Mouse (Mus musculus) effector memory CD4-positive, alpha-beta T cell, adult 7 months (primary cell): Measurements from ENCODE around the gene Pmp22. TPM values are rescaled to one million over a fixed set of nuclear protein-coding genes. Genes with fewer than 3 reads are reported as not detected.

Experiments
- polyA plus RNA-seq: library from polyadenylated mRNA; unstranded; fragments of 100-300 nt; shearing (Covaris generic); gene quantifications from one replicate; pipeline ENCODE4 v1.2.1, GENCODE M21; 2017

Gene Pmp22
- polyA plus RNA-seq = 0.54 TPM

DNA sequence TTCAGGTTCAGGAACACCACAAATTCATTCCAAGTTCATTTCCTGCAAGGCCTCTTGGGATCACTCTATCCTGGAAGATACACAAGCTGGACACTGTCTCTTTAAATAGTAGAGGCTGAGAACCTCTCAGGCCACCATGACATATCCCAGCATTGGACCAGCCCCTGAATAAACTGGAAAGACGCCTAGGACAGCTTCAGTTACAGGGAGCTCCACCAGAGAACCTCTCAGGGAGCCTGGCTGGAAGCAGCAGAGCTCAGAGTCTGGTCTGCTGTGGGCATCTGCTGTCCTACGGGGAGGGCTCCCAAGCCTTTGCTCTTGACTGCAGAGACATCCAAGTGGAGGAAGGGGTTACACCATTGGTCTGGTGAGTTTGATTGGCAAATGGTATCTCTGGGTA is at the start of gene Pmp22:
TSS of gene Pmp22 (plus strand) at position 199 of the 400 bp plus-strand sequence.

Other genes with a start within 250 kb of the Pmp22 start
- gene Tvp23b, start 249.5 kb upstream of the Pmp22 start, polyA plus RNA-seq = 35.3 TPM
- gene Cdrt4, start 177.8 kb upstream of the Pmp22 start, polyA plus RNA-seq = not detected
- gene Tekt3, start 67.3 kb upstream of the Pmp22 start, polyA plus RNA-seq = not detected